Mouse (Mus musculus) MEL (cell line): Measurements from ENCODE around the gene Arid5b. TPM values are rescaled to one million over a fixed set of nuclear protein-coding genes. Genes with fewer than 3 reads are reported as not detected.

Experiments
- DNase-seq: peaks from one replicate; pipeline ENCODE4 v3.0.0; 2011; ENCODE audit warnings: low read depth, low spot score
- H3K27ac ChIP-seq: 2 replicates; pipeline ENCODE4 v1.5.1; 2012; ENCODE audit warnings: low read depth, mild to moderate bottlenecking, control low read depth, low read length, moderate library complexity; ENCODE audit not compliant: control insufficient read depth
- H3K27me3 ChIP-seq, 2 experiments: fragments of 150-350 bp in 1 of 2; sonication (generic) in 1 of 2; 2 replicates each; pipeline ENCODE4 v1.6.1; 2012; ENCODE audit warnings: low read length in 2 of 2, mild to moderate bottlenecking in 2 of 2, improper control_type of control experiment in 1 of 2, moderate library complexity in 1 of 2; ENCODE audit not compliant: insufficient read depth in 2 of 2, control insufficient read depth in 1 of 2
- H3K36me3 ChIP-seq, 2 experiments: 2 replicates each; pipeline ENCODE4 v1.6.1; 2012 to 2014; ENCODE audit warnings: low read length in 2 of 2, improper control_type of control experiment in 1 of 2, inconsistent platforms in 1 of 2, mild to moderate bottlenecking in 1 of 2; ENCODE audit not compliant: insufficient read depth in 2 of 2, control insufficient read depth in 1 of 2
- H3K4me1 ChIP-seq, 2 experiments: fragments of 150-350 bp in 1 of 2; sonication (generic) in 1 of 2; 2 replicates each; pipeline ENCODE4 v1.6.1; 2012; ENCODE audit warnings: low read length in 2 of 2, improper control_type of control experiment in 1 of 2, mild to moderate bottlenecking in 1 of 2; ENCODE audit not compliant: insufficient read depth in 2 of 2, control insufficient read depth in 1 of 2
- H3K4me3 ChIP-seq, 2 experiments: fragments of 150-350 bp in 1 of 2; sonication (generic) in 1 of 2; 2 replicates each; pipeline ENCODE4 v1.5.1; 2012; ENCODE audit warnings: low read depth in 2 of 2, low read length in 2 of 2, mild to moderate bottlenecking in 2 of 2, moderate library complexity in 2 of 2, control low read depth in 1 of 2, improper control_type of control experiment in 1 of 2; ENCODE audit not compliant: control insufficient read depth in 1 of 2, insufficient read depth in 1 of 2
- H3K79me2 ChIP-seq: 2 replicates; pipeline ENCODE4 v1.6.1; 2012; ENCODE audit warnings: mild to moderate bottlenecking, low read length, moderate library complexity; ENCODE audit not compliant: control insufficient read depth, poor library complexity, insufficient read depth
- H3K9ac ChIP-seq: 2 replicates; pipeline ENCODE4 v1.6.1; 2012; ENCODE audit warnings: low read depth, mild to moderate bottlenecking, control low read depth, low read length, moderate library complexity; ENCODE audit not compliant: control insufficient read depth, poor library complexity, severe bottlenecking
- H3K9me3 ChIP-seq: fragments of 150-350 bp; sonication (generic); replicated peaks from 2 replicates; pipeline ENCODE4 v1.6.1; 2012; ENCODE audit warnings: mild to moderate bottlenecking, low read length, improper control_type of control experiment, moderate library complexity; ENCODE audit not compliant: insufficient read depth
- BHLHE40 ChIP-seq: IDR thresholded peaks from 2 replicates; pipeline ENCODE4 v1.6.1; 2012; ENCODE audit warnings: low read depth, mild to moderate bottlenecking, inconsistent platforms, low read length, improper control_type of control experiment, borderline replicate concordance
- CTCF ChIP-seq, 3 experiments: IDR thresholded peaks in 2 of 3; conservative IDR thresholded peaks in 1 of 3; 2 replicates each; pipeline ENCODE4 v1.5.1; 2011 to 2012; ENCODE audit warnings: low read length in 3 of 3, low read depth in 2 of 3, mild to moderate bottlenecking in 2 of 3, improper control_type of control experiment in 1 of 3, inconsistent platforms in 1 of 3, mixed read lengths in 1 of 3, moderate library complexity in 1 of 3; ENCODE audit not compliant: control insufficient read depth in 1 of 3, insufficient read depth in 1 of 3, poor library complexity in 1 of 3, severe bottlenecking in 1 of 3
- E2F4 ChIP-seq: IDR thresholded peaks from 2 replicates; pipeline ENCODE4 v1.6.1; 2011; ENCODE audit warnings: low read depth, low read length, improper control_type of control experiment, borderline replicate concordance
- EP300 ChIP-seq, 2 experiments: IDR thresholded peaks; 2 replicates each; pipeline ENCODE4 v1.6.1; 2011; ENCODE audit warnings: improper control_type of control experiment in 2 of 2, low read length in 2 of 2, low read depth in 1 of 2, mild to moderate bottlenecking in 1 of 2
- ETS1 ChIP-seq: IDR thresholded peaks from 2 replicates; pipeline ENCODE4 v1.6.1; 2012; ENCODE audit warnings: low read depth, mild to moderate bottlenecking, inconsistent platforms, low read length, improper control_type of control experiment, moderate library complexity
- GABPA ChIP-seq: IDR thresholded peaks from 2 replicates; pipeline ENCODE4 v1.6.1; 2012; ENCODE audit warnings: low read depth, mild to moderate bottlenecking, inconsistent platforms, low read length, improper control_type of control experiment, moderate library complexity
- GATA1 ChIP-seq: IDR thresholded peaks from 2 replicates; pipeline ENCODE4 v1.6.1; 2011; ENCODE audit warnings: low read depth, low read length, improper control_type of control experiment
- HCFC1 ChIP-seq: IDR thresholded peaks from 2 replicates; pipeline ENCODE4 v1.6.1; 2012; ENCODE audit warnings: low read depth, mild to moderate bottlenecking, inconsistent platforms, low read length, improper control_type of control experiment, moderate library complexity
- MAZ ChIP-seq: IDR thresholded peaks from 2 replicates; pipeline ENCODE4 v1.6.1; 2012; ENCODE audit warnings: low read depth, mild to moderate bottlenecking, inconsistent platforms, low read length, improper control_type of control experiment
- MXI1 ChIP-seq: IDR thresholded peaks from 2 replicates; pipeline ENCODE4 v1.6.1; 2011; ENCODE audit warnings: mild to moderate bottlenecking, low read depth, low read length, improper control_type of control experiment
- MYB ChIP-seq: IDR thresholded peaks from 2 replicates; pipeline ENCODE4 v1.6.1; 2011; ENCODE audit warnings: mild to moderate bottlenecking, low read depth, low read length, improper control_type of control experiment
- MYC ChIP-seq: IDR thresholded peaks from 2 replicates; pipeline ENCODE4 v1.6.1; 2011; ENCODE audit warnings: low read depth, mild to moderate bottlenecking, low read length, improper control_type of control experiment, moderate library complexity
- NELFE ChIP-seq: IDR thresholded peaks from 2 replicates; pipeline ENCODE4 v1.6.1; 2011; ENCODE audit warnings: low read depth, low read length, improper control_type of control experiment
- POLR2AphosphoS2 ChIP-seq: IDR thresholded peaks from 2 replicates; pipeline ENCODE4 v1.6.1; 2011; ENCODE audit warnings: low read length, improper control_type of control experiment
- RAD21 ChIP-seq: IDR thresholded peaks from 2 replicates; pipeline ENCODE4 v1.6.1; 2011; ENCODE audit warnings: mild to moderate bottlenecking, low read depth, low read length, improper control_type of control experiment
- RCOR1 ChIP-seq: IDR thresholded peaks from 2 replicates; pipeline ENCODE4 v1.6.1; 2012; ENCODE audit warnings: low read depth, mild to moderate bottlenecking, inconsistent platforms, low read length, improper control_type of control experiment
- SIN3A ChIP-seq: IDR thresholded peaks from 2 replicates; pipeline ENCODE4 v1.6.1; 2012; ENCODE audit warnings: low read length, improper control_type of control experiment, inconsistent platforms
- SMC3 ChIP-seq: IDR thresholded peaks from 2 replicates; pipeline ENCODE4 v1.6.1; 2011; ENCODE audit warnings: low read depth, low read length, improper control_type of control experiment
- TBP ChIP-seq: IDR thresholded peaks from 2 replicates; pipeline ENCODE4 v1.8.0; 2011; ENCODE audit warnings: low read depth, low read length, improper control_type of control experiment
- UBTF ChIP-seq: IDR thresholded peaks from 2 replicates; pipeline ENCODE4 v1.6.1; 2012; ENCODE audit warnings: low read depth, mild to moderate bottlenecking, inconsistent platforms, low read length, improper control_type of control experiment, moderate library complexity, borderline replicate concordance; ENCODE audit not compliant: insufficient read depth
- ZC3H11A ChIP-seq: IDR thresholded peaks from 2 replicates; pipeline ENCODE4 v1.6.1; 2012; ENCODE audit warnings: low read depth, mild to moderate bottlenecking, inconsistent platforms, low read length, improper control_type of control experiment
- ZKSCAN1 ChIP-seq: IDR thresholded peaks from 2 replicates; pipeline ENCODE4 v1.6.1; 2012; ENCODE audit warnings: low read depth, mild to moderate bottlenecking, inconsistent platforms, low read length, improper control_type of control experiment, moderate library complexity
- ZNF384 ChIP-seq: IDR thresholded peaks from 2 replicates; pipeline ENCODE4 v1.6.1; 2012; ENCODE audit warnings: low read depth, mild to moderate bottlenecking, inconsistent platforms, low read length, improper control_type of control experiment
- polyA plus RNA-seq, 2 experiments: library from polyadenylated mRNA; stranded (reverse) in 1 of 2; unstranded in 1 of 2; fragments of >175 nt in 1 of 2; fragments of >200 nt in 1 of 2; gene quantifications; 2 replicates each; pipeline versions ENCODE4 v1.2.1 to v1.2.4; 2012; ENCODE audit warnings: low replicate concordance in 2 of 2, low read depth in 1 of 2; ENCODE audit not compliant: insufficient read length in 2 of 2, insufficient read depth in 1 of 2, missing spikeins in 1 of 2
- total RNA-seq: library from RNA; depleted of rRNA; stranded (reverse); fragments of 300-350 nt; gene quantifications from 2 replicates; pipeline ENCODE4 v1.2.3, GENCODE M21; 2012

Gene Arid5b
- total and polyA plus RNA-seq, 3 experiments: 0.03 TPM; not detected in 2

DNA sequence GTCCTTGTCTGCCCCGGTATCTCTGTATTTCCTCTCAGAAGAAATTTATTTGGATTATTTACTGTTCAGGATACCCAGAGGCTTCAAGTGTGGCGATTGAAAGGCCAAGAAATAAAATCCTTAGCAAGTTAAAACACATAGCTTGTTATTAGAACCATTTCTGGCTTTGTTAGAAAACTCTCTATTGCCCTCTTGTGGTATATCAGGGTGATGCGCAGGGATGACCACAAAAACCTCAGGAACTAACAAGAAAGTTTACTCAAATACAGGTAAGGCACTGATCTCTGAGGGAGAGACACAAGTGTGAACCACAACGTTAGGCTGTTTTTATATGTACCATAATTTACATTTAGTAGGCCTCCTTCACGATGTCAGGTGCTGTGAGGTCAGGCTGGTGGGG, 131.7 kb downstream of the Arid5b start:
- no peak overlapping the region for H3K9ac ChIP-seq
- H3K36me3 ChIP-seq: no peaks in the 10 kb centered on the region
- TF ChIP-seq BHLHE40 (no peak), POLR2AphosphoS2 (no peak), ZC3H11A (peak; percentile 73), MAZ (no peak), EP300 (IDR thresholded peaks at IDR 0.05; ENCODE audit: low read depth in 1 of 2, low read length in 2 of 2) (no peak), RCOR1 (no peak), GABPA (no peak), GATA1 (no peak), HCFC1 (no peak), E2F4 (no peak), RAD21 (peak; percentile 80), MYC (no peak), CTCF (IDR thresholded peaks at IDR 0.05 in 2 of 3, conservative IDR thresholded peaks at IDR 0.05 in 1 of 3; ENCODE audit: control insufficient read depth in 1 of 3, insufficient read depth in 1 of 3, low read depth in 2 of 3, low read length in 3 of 3, poor library complexity in 1 of 3, severe bottlenecking in 1 of 3) (peak; percentile 21 to 83 (median 78); a peak in 5 of 6 replicates), ZNF384 (no peak), SIN3A (no peak), TBP (no peak), ETS1 (no peak), UBTF (no peak), NELFE (no peak), ZKSCAN1 (no peak), SMC3 (peak; percentile 80), MXI1 (no peak), MYB (no peak)
- peak; percentile 67 for DNase-seq
- no peaks in the 10 kb centered on the region for H3K9me3 ChIP-seq
- no peaks in the 10 kb centered on the region for H3K79me2 ChIP-seq
- H3K4me1 ChIP-seq: no peaks in the 10 kb centered on the region
- no peaks in the 10 kb centered on the region for H3K27me3 ChIP-seq
- no peak overlapping the region for H3K27ac ChIP-seq
- H3K4me3 ChIP-seq: no peak overlapping the region
